Mouse (Mus musculus): ENCODE results near the gene Zbtb20. TPM values are rescaled to one million over a fixed set of nuclear protein-coding genes. Genes with fewer than 3 reads are reported as not detected.

Gene Zbtb20
- total RNA-seq, 1 experiment from 2014 or later = 147 TPM

- no peak for DNase-seq
Measured at GRCm38 (mm10) chr16:43400949-43401348, 525.3 kb downstream of the Zbtb20 start.

GRCm38 (mm10) chr16:43402888-43403287 lies 527.2 kb downstream of the Zbtb20 start:
- no peak for DNase-seq

GRCm38 (mm10) chr16:43405089-43405488 lies 529.4 kb downstream of the Zbtb20 start:
- DNase-seq = no peak

GRCm38 (mm10) chr16:43407594-43408142 lies 532.0 kb downstream of the Zbtb20 start:
- peak; percentile 44 for DNase-seq

- no peak for DNase-seq
Measured at GRCm38 (mm10) chr16:43408622-43409021, 532.9 kb downstream of the Zbtb20 start.

GRCm38 (mm10) chr16:43409108-43409909 lies 533.6 kb downstream of the Zbtb20 start:
- DNase-seq = no peak

GRCm38 (mm10) chr16:43409910-43410612 lies 534.4 kb downstream of the Zbtb20 start:
- peak; percentile 69 for DNase-seq

GRCm38 (mm10) chr16:43410613-43410974 lies 534.9 kb downstream of the Zbtb20 start:
- DNase-seq = no peak

- DNase-seq = no peak
Measured at GRCm38 (mm10) chr16:43415864-43416263, 540.2 kb downstream of the Zbtb20 start.

- no peak for DNase-seq
Measured at GRCm38 (mm10) chr16:43419923-43420322, 544.2 kb downstream of the Zbtb20 start.

GRCm38 (mm10) chr16:43428955-43429354 lies 553.3 kb downstream of the Zbtb20 start:
- no peak for DNase-seq

GRCm38 (mm10) chr16:43430030-43430429 lies 554.3 kb downstream of the Zbtb20 start:
- DNase-seq = no peak

- DNase-seq = no peak
Measured at GRCm38 (mm10) chr16:43431514-43432371, 556.1 kb downstream of the Zbtb20 start.

GRCm38 (mm10) chr16:43434941-43435340 lies 559.3 kb downstream of the Zbtb20 start:
- DNase-seq = peak; percentile 33

GRCm38 (mm10) chr16:43438878-43439371 lies 563.2 kb downstream of the Zbtb20 start:
- no peak for DNase-seq

- DNase-seq = no peak
Measured at GRCm38 (mm10) chr16:43441392-43441791, 565.7 kb downstream of the Zbtb20 start.

- no peak for DNase-seq
Measured at GRCm38 (mm10) chr16:43443034-43443433, 567.4 kb downstream of the Zbtb20 start.

- no peak for DNase-seq
Measured at GRCm38 (mm10) chr16:43448141-43448981, 572.7 kb downstream of the Zbtb20 start.

- no peak for DNase-seq
Measured at GRCm38 (mm10) chr16:43454370-43454934, 578.8 kb downstream of the Zbtb20 start.

GRCm38 (mm10) chr16:43456446-43457172 lies 580.9 kb downstream of the Zbtb20 start:
- no peak for DNase-seq
